Mouse (Mus musculus) G1E (cell line): Measurements from ENCODE around the gene Jmjd1c.

ENCODE experiments used
- CTCF ChIP-seq: IDR thresholded peaks from 2 replicates; pipeline ENCODE4 v1.5.1; 2012; ENCODE audit warnings: low read depth, low read length, inconsistent platforms, mixed read lengths
- GATA1 ChIP-seq: IDR thresholded peaks from 2 replicates; pipeline ENCODE4 v1.6.1; 2012; ENCODE audit warnings: borderline replicate concordance, low read length, inconsistent platforms, mixed read lengths
- POLR2AphosphoS5 ChIP-seq: IDR thresholded peaks from 2 replicates; pipeline ENCODE4 v1.6.1; 2012; ENCODE audit warnings: low read depth, low read length, inconsistent platforms; ENCODE audit not compliant: insufficient replicate concordance

DNA sequence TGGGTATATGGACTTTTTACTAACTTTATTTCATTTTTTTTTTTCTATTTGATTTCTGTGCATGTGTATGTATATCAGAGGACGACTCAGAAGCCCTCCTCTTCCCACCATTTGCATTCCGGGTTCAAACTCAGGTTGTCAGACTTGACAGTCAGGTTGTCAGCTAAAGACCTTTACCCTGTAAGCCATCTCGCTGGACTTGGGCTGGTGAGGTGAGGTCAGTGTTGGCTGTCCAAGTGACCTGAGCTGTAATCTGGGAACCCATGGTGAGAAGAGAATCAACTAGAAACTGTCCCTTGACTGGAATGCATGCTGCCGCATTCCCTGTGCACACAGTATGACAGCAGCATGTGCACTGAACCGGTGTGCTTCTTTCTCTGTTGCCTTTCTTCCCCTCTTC, 13.7 kb downstream of the Jmjd1c start:
- TF ChIP-seq CTCF (no peak), GATA1 (no peak), POLR2AphosphoS5 (no peak)
